Mouse (Mus musculus) bone marrow macrophage, adult 2 months (primary cell): ENCODE measurements around the gene Rho.

Experiments
- CTCF ChIP-seq: IDR thresholded peaks from 2 replicates; pipeline ENCODE4 v1.5.1; 2012; ENCODE audit warnings: low read depth, mild to moderate bottlenecking, low read length, moderate library complexity
- POLR2A ChIP-seq: IDR thresholded peaks from 2 replicates; pipeline ENCODE4 v1.6.1; 2012; ENCODE audit warnings: mild to moderate bottlenecking, low read depth, low read length, borderline replicate concordance

GRCm38 (mm10) chr6:115989032-115989431 lies 57.5 kb downstream of the Rho start:
- TF ChIP-seq CTCF (no peak), POLR2A (no peak)
